Mouse (Mus musculus) megakaryocyte progenitor cell, adult 5-6 weeks (primary cell): ENCODE measurements around the gene Khdc4. TPM values are rescaled to one million over a fixed set of nuclear protein-coding genes. Genes with fewer than 3 reads are reported as not detected.

Source experiments
- ATAC-seq: replicated peaks from 2 replicates; pipeline ENCODE4 v1.8.0; 2016; ENCODE audit warnings: mild to moderate bottlenecking, moderate TSS enrichment, inconsistent platforms; ENCODE audit not compliant: poor library complexity
- total RNA-seq, 2 experiments: library from RNA; stranded (forward) in 1 of 2; stranded (reverse) in 1 of 2; fragments of 157-497, 149-512 nt in 1 of 2; fragments of 200-1000 nt in 1 of 2; gene quantifications; 2 replicates each; pipeline versions ENCODE4 v1.2.3 to v1.2.4; 2015 to 2017

Gene Khdc4
- total RNA-seq, 2 experiments from 2014 or later = 38.1 to 47.3 TPM

GRCm38 (mm10) chr3:88717198-88717798 lies 31.7 kb downstream of the Khdc4 start:
- peak; percentile 30; the same call in 1 of the 2 replicates for ATAC-seq

- 0 out of 2 replicates have a peak, but pooled peaks have one; percentile 17 for ATAC-seq
Measured at GRCm38 (mm10) chr3:88717831-88718230, 32.2 kb downstream of the Khdc4 start.

GRCm38 (mm10) chr3:88719098-88719497 lies 33.5 kb downstream of the Khdc4 start:
- ATAC-seq = peak; percentile 26

GRCm38 (mm10) chr3:88736556-88736955 lies 51.0 kb downstream of the Khdc4 start:
- ATAC-seq = no peak

DNA sequence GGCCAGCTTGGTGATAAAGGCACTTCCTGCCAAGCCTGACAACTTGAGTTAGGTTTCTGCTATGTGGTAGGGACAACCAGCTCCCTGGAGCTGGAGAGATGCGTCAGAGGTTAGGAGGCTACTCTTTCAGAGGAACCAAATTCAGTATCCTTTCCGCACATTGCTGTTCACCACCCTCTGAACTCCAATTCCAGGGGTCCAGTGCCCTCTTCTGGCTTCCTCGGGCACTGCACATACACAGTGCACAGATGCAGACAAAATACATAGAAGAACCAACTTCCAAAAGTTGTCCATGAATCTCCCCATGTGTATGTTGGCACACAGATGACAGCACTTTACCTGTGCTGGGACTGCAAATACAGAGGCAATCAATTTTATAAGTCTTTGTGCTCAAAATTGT lies 53.0 kb downstream of the Khdc4 start:
- ATAC-seq = peak; percentile 94

DNA sequence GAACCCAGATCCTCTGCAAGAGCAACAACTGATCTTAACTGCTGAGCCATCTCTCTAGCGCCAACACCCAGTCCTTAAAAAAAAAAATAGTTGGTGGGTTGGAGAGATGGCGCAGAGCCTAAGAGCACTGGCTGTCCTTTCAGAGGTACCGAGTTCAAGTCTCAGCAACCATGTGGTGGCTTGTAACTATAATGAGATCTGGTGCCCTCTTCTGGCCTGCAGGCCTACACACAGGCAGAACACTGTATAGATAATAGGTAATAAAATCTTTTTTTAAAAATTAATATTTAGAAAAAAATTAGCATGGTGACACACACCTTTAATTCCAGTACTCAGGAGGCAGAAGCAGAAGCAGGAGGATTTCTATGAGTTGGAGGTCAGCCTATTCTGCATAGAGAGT lies 54.5 kb downstream of the Khdc4 start:
- ATAC-seq = no peak; the same call in 1 of the 2 replicates

DNA sequence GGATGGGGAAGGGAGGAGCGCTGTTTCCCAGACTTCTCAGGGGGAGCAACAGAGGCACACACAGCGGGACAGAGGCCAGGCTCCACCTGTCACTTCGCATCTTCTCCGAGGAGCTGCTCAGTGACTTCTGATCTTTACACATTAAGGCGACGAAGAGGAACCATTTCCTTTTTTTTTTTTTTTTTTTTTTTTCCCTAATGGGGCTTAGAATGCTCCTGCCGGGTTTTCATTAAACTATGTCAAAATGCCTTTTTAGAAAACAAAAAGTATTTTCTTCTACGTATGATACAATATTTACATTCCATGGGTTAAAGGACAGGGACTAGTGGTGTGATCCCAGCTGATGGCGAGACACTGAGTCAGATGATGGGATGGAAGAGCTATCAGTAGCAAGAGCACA lies 59.9 kb downstream of the Khdc4 start:
- no peak for ATAC-seq

DNA sequence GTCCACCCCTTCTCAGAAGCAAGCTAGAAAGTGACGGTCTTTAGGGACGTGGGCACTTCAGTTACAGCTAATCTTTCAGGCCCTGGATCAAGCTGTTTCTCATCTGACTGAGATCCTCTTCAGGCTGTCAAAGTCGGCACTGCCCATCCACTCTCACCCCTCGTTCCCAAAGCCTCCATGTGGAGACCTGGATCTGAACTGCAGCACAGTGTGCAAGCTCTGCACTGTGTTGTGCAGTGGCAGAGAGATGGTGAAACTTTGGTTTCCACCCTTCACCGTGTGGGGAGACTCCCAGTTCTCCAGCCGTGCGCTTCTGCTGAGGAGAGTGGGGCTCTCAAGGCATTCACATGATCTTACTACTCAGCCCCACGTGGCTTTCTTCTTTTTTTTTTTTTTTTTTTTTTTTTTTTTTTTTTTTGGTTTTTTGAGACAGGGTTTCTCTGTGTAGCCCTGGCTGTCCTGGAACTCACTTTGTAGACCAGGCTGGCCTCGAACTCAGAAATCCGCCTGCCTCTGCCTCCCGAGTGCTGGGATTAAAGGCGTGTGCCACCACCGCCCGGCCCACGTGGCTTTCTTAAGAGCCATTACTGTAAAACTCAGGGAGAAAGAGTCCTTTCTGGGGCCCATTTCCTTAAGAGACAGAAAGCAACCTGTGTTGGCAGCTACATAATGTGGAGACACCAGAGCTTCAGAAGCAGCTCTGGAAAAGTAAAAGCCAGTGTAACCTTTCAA lies 60.7 kb downstream of the Khdc4 start:
- no peak for ATAC-seq

DNA sequence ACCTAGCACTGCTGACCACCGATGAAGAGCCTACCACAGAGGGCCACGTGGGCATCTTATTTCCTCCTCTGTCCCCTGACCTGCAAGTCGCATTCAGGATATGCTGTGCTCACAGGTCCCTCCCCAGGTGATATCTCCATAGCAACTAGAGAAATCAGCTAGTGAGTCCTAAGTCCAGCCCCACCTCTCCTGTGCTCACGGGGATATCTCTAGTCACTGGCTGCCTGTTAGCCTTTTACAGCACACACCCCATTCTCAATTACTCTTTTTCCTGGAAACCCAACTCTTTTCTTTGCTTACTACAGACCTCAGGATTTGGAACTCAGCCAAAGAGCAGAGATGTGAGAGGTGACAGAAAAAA lies 61.2 kb downstream of the Khdc4 start:
- no peak for ATAC-seq

DNA sequence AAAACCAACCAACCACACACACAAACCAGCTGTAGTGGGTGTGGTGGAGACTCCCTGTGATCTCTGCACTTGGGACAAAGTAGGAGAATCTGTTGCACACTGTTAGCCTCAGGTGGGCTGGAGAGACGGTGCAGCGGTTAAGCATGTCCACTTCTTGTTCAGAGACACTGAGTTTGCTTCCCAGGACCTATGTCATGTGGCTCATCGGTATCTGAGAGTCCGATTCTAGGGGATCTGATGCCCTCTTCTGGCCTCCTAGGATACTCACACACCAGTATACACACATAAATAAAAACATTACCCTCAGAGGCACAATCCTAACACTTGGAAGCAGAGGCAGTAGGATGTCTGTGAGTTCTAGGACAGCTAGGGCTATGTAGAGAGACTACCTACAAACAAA lies 68.7 kb downstream of the Khdc4 start:
- peak; percentile 76 for ATAC-seq

- ATAC-seq = no peak
Measured at GRCm38 (mm10) chr3:88755541-88755940, 69.9 kb downstream of the Khdc4 start.

- no peak for ATAC-seq
Measured at GRCm38 (mm10) chr3:88756276-88756675, 70.7 kb downstream of the Khdc4 start.

DNA sequence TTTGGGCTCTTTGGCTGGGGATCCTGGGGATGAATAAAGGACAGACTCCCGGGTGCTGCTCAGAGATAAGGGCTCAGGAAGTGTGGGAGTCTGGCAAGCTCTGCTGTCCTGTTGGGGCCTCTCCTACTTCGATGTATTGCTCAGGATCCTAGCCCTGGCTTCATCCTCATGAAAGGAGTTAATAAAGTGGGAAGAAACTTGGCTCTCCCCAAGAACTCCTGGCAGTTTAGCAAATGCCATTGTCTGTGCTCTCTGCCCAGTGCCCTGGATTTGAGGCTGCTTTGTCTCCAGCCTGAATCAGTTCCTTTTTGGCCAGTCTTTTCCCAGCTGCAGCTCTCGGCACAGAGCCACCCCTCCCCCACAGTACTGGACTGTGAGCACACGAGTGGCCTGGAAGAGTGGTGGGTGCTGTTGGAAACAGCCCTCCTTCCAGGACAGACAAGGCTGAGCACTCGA lies 72.5 kb downstream of the Khdc4 start:
- 0 out of 2 replicates have a peak, but pooled peaks have one; percentile 23 for ATAC-seq

GRCm38 (mm10) chr3:88761619-88762018 lies 76.0 kb downstream of the Khdc4 start:
- no peak for ATAC-seq

- peak; percentile 42; the same call in 1 of the 2 replicates for ATAC-seq
Measured at GRCm38 (mm10) chr3:88762401-88762831, 76.8 kb downstream of the Khdc4 start.

Other genes with a start within 250 kb of the Khdc4 start
- gene Sema4a, start 224.6 kb upstream of the Khdc4 start, total RNA-seq (2015) = 32.7 and 43.1 TPM in 2 replicates
- gene Sema4a, start 224.6 kb upstream of the Khdc4 start, total RNA-seq (2017) = 25.9 and 39.4 TPM in 2 replicates
- gene Lmna, start 175.8 kb upstream of the Khdc4 start, total RNA-seq (2015) = 2.3 and 2.6 TPM in 2 replicates
- gene Lmna, start 175.8 kb upstream of the Khdc4 start, total RNA-seq (2017) = 5.8 and 9.8 TPM in 2 replicates
- 3.8 and 3.9 TPM in 2 replicates for gene Mex3a, start 153.4 kb upstream of the Khdc4 start, total RNA-seq (2015)
- 1.7 and 2.8 TPM in 2 replicates for gene Mex3a, start 153.4 kb upstream of the Khdc4 start, total RNA-seq (2017)
- 0.17 TPM in 1 of 2 replicates, not detected in the other for gene Rab25, start 137.5 kb upstream of the Khdc4 start, total RNA-seq (2015)
- gene Rab25, start 137.5 kb upstream of the Khdc4 start, total RNA-seq (2017) = 0.37 TPM in 1 of 2 replicates, not detected in the other
- gene Lamtor2, start 132.7 kb upstream of the Khdc4 start, total RNA-seq (2015) = 42.4 and 46.4 TPM in 2 replicates
- gene Lamtor2, start 132.7 kb upstream of the Khdc4 start, total RNA-seq (2017) = 93.9 and 115 TPM in 2 replicates
- gene Ubqln4, start 132.0 kb upstream of the Khdc4 start, total RNA-seq (2015) = 42.0 and 49.7 TPM in 2 replicates
- 40.6 and 47.5 TPM in 2 replicates for gene Ubqln4, start 132.0 kb upstream of the Khdc4 start, total RNA-seq (2017)
- 438 and 488 TPM in 2 replicates for gene Ssr2, start 109.9 kb upstream of the Khdc4 start, total RNA-seq (2015)
- gene Ssr2, start 109.9 kb upstream of the Khdc4 start, total RNA-seq (2017) = 213 and 253 TPM in 2 replicates
- 94.1 and 112 TPM in 2 replicates for gene Arhgef2, start 79.8 kb upstream of the Khdc4 start, total RNA-seq (2015)
- gene Arhgef2, start 79.8 kb upstream of the Khdc4 start, total RNA-seq (2017) = 55.7 and 88.3 TPM in 2 replicates
- gene Rxfp4, start 32.7 kb upstream of the Khdc4 start, total RNA-seq (2015) = not detected in 2 replicates
- gene Rxfp4, start 32.7 kb upstream of the Khdc4 start, total RNA-seq (2017) = not detected in 2 replicates
- 13.3 and 19.8 TPM in 2 replicates for gene Rit1, start 31.0 kb downstream of the Khdc4 start, total RNA-seq (2015)
- gene Rit1, start 31.0 kb downstream of the Khdc4 start, total RNA-seq (2017) = 20.2 and 21.4 TPM in 2 replicates
- 1.1 and 1.5 TPM in 2 replicates for gene Syt11, start 89.4 kb downstream of the Khdc4 start, total RNA-seq (2015)
- 0.54 and 1.0 TPM in 2 replicates for gene Syt11, start 89.4 kb downstream of the Khdc4 start, total RNA-seq (2017)
- 17.8 and 18.7 TPM in 2 replicates for gene Gon4l, start 149.4 kb downstream of the Khdc4 start, total RNA-seq (2015)
- gene Gon4l, start 149.4 kb downstream of the Khdc4 start, total RNA-seq (2017) = 25.2 and 35.8 TPM in 2 replicates
- gene Msto1, start 228.2 kb downstream of the Khdc4 start, total RNA-seq (2015) = 14.1 and 14.5 TPM in 2 replicates
- gene Msto1, start 228.2 kb downstream of the Khdc4 start, total RNA-seq (2017) = 27.6 and 31.0 TPM in 2 replicates